Mouse (Mus musculus): ENCODE measurements around the gene Ankrd35. TPM values are rescaled to one million over a fixed set of nuclear protein-coding genes. Genes with fewer than 3 reads are reported as not detected.

The Ankrd35 gene
- polyA plus RNA-seq (2014; fragmentation: Nextera tagmentation; extraction: Ambion mirVana): 0.25 and 0.40 TPM in 2 replicates

DNA sequence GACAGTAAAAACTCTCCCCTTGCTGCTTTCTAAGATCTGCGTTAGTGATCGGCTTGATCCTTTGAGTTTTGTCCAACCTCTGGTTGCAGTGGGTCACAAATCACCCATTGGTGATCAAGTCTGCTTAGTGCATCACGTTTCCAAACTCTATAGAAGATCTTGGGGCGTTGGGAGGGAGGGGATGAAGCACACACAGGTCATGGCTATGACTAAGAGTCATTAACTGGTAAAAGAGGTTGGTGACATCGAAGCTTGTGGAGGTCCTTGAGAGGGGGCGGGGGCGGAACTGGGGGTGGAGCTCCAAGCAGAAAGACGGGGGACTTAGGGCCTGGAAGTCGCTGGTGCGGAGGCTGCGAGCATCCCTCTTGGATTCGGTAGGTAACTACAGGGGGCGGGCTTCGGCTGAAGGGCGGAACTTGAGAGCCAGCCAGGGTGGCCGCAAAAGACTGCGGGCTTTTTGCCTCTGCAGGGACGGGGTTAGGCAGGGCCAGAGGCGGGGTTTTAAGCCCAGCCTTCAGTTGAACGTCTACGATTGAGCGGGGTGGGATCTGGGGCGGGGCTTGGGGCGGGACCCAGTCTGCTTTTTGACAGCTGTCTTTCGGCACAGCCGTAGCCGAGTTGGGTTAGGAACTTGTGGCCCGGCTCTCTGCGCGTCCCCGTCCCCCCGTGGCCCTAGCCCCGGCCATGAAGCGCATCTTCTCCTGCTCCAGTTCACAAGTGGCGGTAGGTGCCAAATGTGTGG lies at the start of gene Ankrd35:
Ankrd35 (plus strand) TSS at position 405 of the 742 bp plus-strand sequence.
- ATAC-seq (ENCODE audit: low FRiP score) (peak; percentile 91), DNase-seq (ENCODE audit: low spot score) (peak; percentile 80)
- no peaks in the 10 kb centered on the region for H3K27me3 ChIP-seq (ENCODE audit: control insufficient read depth, insufficient read depth, low read length)
- WGBS: 6% methylated on average over 35 of the region's 35 CpGs
- H3K9me3 ChIP-seq (ENCODE audit: control insufficient read depth, low read length): no peaks in the 10 kb centered on the region
- H3K4me3 ChIP-seq (ENCODE audit: low read depth, low read length): peak within 1 kb of the TSS; percentile 27
- no peaks in the 10 kb centered on the region for H3K36me3 ChIP-seq (ENCODE audit: control insufficient read depth, insufficient read depth, low read length)
- 0 out of 2 replicates have a peak within 1 kb of the TSS, but pooled peaks have one; percentile 23 for H3K9ac ChIP-seq (ENCODE audit: low read depth, low read length)
- H3K27ac ChIP-seq (ENCODE audit: low read depth, low read length): no peak within 1 kb of the TSS
- peak within 1 kb of the TSS; percentile 67 for H3K4me2 ChIP-seq (replicated peaks; ENCODE audit: low read depth, low read length)
- H3K4me1 ChIP-seq (replicated peaks; ENCODE audit: control insufficient read depth, insufficient read depth, low read length): 0 out of 2 replicates have a peak, but pooled peaks cover 2% of the 10 kb centered on the region

DNA sequence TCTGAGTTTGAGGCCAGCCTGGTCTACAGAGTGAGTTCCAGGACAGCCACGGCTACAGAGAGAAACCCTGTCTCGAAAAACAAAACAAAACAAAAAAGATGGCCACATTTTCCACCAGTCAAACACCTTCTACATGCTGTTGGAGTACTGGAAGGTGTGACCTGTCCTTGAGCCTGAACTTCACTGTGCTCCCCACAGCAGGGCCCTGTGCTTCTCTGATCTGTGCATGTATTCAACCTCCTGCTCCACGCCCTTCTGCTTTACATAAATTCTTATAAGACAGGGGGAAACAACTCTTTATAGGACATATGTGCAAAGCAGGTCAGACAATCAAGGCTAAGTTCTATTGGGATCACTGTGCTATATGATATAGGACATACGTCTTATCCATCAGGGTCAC lies 46.7 kb upstream of the Ankrd35 start:
- Histone ChIP-seq H3K4me3 (ENCODE audit: low read depth, low read length) (no peak overlapping the region), H3K4me1 (replicated peaks; ENCODE audit: control insufficient read depth, insufficient read depth, low read length) (no peaks in the 10 kb centered on the region), H3K9ac (ENCODE audit: low read depth, low read length) (no peak overlapping the region), H3K36me3 (ENCODE audit: control insufficient read depth, insufficient read depth, low read length) (peaks cover 3% of the 10 kb centered on the region; the same call in 1 of the 2 replicates), H3K27ac (ENCODE audit: low read depth, low read length) (no peak overlapping the region), H3K27me3 (ENCODE audit: control insufficient read depth, insufficient read depth, low read length) (no peaks in the 10 kb centered on the region), H3K4me2 (replicated peaks; ENCODE audit: low read depth, low read length) (no peak overlapping the region), H3K9me3 (ENCODE audit: control insufficient read depth, low read length) (no peaks in the 10 kb centered on the region)
- WGBS: 93% methylated on average over 4 of the region's 4 CpGs
- DNase-seq (ENCODE audit: low spot score) (no peak), ATAC-seq (ENCODE audit: low FRiP score) (no peak)

- H3K9ac ChIP-seq (ENCODE audit: low read depth, low read length): peak within 1 kb of the TSS; percentile 79
- peaks cover 2% of the 10 kb centered on the region; the same call in 1 of the 2 replicates for H3K36me3 ChIP-seq (ENCODE audit: control insufficient read depth, insufficient read depth, low read length)
- ATAC-seq (ENCODE audit: low FRiP score) (peak; percentile 94), DNase-seq (ENCODE audit: low spot score) (peak; percentile 98)
- H3K4me3 ChIP-seq (ENCODE audit: low read depth, low read length): peak within 1 kb of the TSS; percentile 73
- H3K9me3 ChIP-seq (ENCODE audit: control insufficient read depth, low read length): no peaks in the 10 kb centered on the region
- no peaks in the 10 kb centered on the region; the same call in 1 of the 2 replicates for H3K4me1 ChIP-seq (replicated peaks; ENCODE audit: control insufficient read depth, insufficient read depth, low read length)
- no peaks in the 10 kb centered on the region for H3K27me3 ChIP-seq (ENCODE audit: control insufficient read depth, insufficient read depth, low read length)
- under 1% methylated on average over 48 of the region's 48 CpGs for WGBS
- H3K27ac ChIP-seq (ENCODE audit: low read depth, low read length): peak within 1 kb of the TSS; percentile 56; the same call in 1 of the 2 replicates
- H3K4me2 ChIP-seq (replicated peaks; ENCODE audit: low read depth, low read length): peak within 1 kb of the TSS; percentile 78
Measured at GRCm38 (mm10) chr3:96629729-96630600, 40.0 kb upstream of the Ankrd35 start, which contains the start of gene Rbm8a. TSS of gene Rbm8a (plus strand) at chr3:96629933.

- no peaks in the 10 kb centered on the region; the same call in 1 of the 2 replicates for H3K4me1 ChIP-seq (replicated peaks; ENCODE audit: control insufficient read depth, insufficient read depth, low read length)
- H3K4me3 ChIP-seq (ENCODE audit: low read depth, low read length): no peak overlapping the region
- H3K4me2 ChIP-seq (replicated peaks; ENCODE audit: low read depth, low read length): no peak overlapping the region
- no peaks in the 10 kb centered on the region for H3K9me3 ChIP-seq (ENCODE audit: control insufficient read depth, low read length)
- H3K36me3 ChIP-seq (ENCODE audit: control insufficient read depth, insufficient read depth, low read length): peaks cover 2% of the 10 kb centered on the region; the same call in 1 of the 2 replicates
- ATAC-seq (ENCODE audit: low FRiP score) (no peak), DNase-seq (ENCODE audit: low spot score) (no peak)
- no peaks in the 10 kb centered on the region for H3K27me3 ChIP-seq (ENCODE audit: control insufficient read depth, insufficient read depth, low read length)
- H3K9ac ChIP-seq (ENCODE audit: low read depth, low read length): no peak overlapping the region
- H3K27ac ChIP-seq (ENCODE audit: low read depth, low read length): no peak overlapping the region
Measured at GRCm38 (mm10) chr3:96632058-96632457, 37.9 kb upstream of the Ankrd35 start.

- Histone ChIP-seq H3K4me1 (replicated peaks; ENCODE audit: control insufficient read depth, insufficient read depth, low read length) (no peaks in the 10 kb centered on the region; the same call in 1 of the 2 replicates), H3K4me3 (ENCODE audit: low read depth, low read length) (no peak overlapping the region), H3K9ac (ENCODE audit: low read depth, low read length) (no peak overlapping the region), H3K27ac (ENCODE audit: low read depth, low read length) (no peak overlapping the region), H3K9me3 (ENCODE audit: control insufficient read depth, low read length) (no peaks in the 10 kb centered on the region), H3K27me3 (ENCODE audit: control insufficient read depth, insufficient read depth, low read length) (no peaks in the 10 kb centered on the region), H3K36me3 (ENCODE audit: control insufficient read depth, insufficient read depth, low read length) (peaks cover 2% of the 10 kb centered on the region; the same call in 1 of the 2 replicates), H3K4me2 (replicated peaks; ENCODE audit: low read depth, low read length) (no peak overlapping the region)
- DNase-seq (ENCODE audit: low spot score) (no peak), ATAC-seq (ENCODE audit: low FRiP score) (no peak)
- 79% methylated on average over 1 of the region's 1 CpGs for WGBS
Measured at GRCm38 (mm10) chr3:96634015-96634414, 35.9 kb upstream of the Ankrd35 start.

DNA sequence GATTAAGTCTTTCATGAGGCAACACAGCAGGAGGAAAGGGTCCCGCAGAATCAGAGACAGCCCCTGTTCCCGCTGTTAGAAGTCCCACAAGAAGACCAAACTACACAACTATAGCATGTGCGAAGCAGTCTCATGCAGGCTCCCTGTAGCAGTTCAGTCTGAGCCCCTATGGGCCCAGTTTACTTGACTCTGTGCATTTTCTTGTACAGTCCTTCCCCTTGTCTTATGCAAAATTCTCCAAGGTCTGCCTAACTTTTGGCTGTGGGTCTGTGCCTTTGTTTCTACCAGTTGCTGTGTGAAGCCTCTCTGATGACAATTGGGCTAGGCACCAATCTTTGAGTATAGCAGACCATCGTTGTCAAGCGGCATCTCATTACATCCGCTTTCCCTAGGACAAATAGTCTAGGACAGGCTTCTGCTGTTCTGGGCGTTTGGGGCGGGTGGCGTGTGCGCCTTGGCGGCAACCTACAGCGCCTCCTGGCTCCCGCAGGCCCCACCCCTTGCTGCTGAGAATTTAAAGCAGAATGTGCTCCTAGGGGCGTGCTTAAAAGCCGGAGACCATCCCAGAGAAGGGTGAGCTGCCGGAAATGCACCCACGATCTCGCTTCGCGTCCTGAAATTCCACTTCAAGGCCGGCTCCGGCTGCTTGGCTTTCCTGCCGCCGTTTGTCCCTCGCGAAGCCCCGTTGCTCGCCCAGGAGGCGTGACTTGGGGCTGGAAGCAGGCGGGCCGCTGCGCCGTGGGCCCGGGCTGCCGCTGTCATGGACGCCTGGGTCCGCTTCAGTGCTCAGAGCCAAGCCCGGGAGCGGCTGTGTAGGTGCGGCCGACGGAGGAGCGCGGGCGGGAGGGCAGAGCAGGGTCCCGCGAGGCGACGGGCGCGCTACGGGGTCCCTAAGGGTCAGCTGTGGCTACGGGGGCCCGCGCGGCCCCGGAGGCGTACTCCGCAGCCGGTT lies 34.7 kb upstream of the Ankrd35 start, which contains the start of the genes Pex11b and Gm42957:
Pex11b (plus strand) TSS at position 449 of the 952 bp plus-strand sequence.
Gm42957 (plus strand) TSS at position 547 of the 952 bp plus-strand sequence.
- Histone ChIP-seq H3K4me1 (replicated peaks; ENCODE audit: control insufficient read depth, insufficient read depth, low read length) (no peaks in the 10 kb centered on the region; the same call in 1 of the 2 replicates), H3K4me3 (ENCODE audit: low read depth, low read length) (peak within 1 kb of the TSS; percentile 90), H3K9ac (ENCODE audit: low read depth, low read length) (peak within 1 kb of the TSS; percentile 98), H3K9me3 (ENCODE audit: control insufficient read depth, low read length) (no peaks in the 10 kb centered on the region), H3K27me3 (ENCODE audit: control insufficient read depth, insufficient read depth, low read length) (no peaks in the 10 kb centered on the region), H3K36me3 (ENCODE audit: control insufficient read depth, insufficient read depth, low read length) (peaks cover 2% of the 10 kb centered on the region; the same call in 1 of the 2 replicates), H3K27ac (ENCODE audit: low read depth, low read length) (peak within 1 kb of the TSS; percentile 80), H3K4me2 (replicated peaks; ENCODE audit: low read depth, low read length) (peak within 1 kb of the TSS; percentile 93)
- DNase-seq (ENCODE audit: low spot score) (peak; percentile 83), ATAC-seq (ENCODE audit: low FRiP score) (peak; percentile 88)
- 2% methylated on average over 59 of the region's 60 CpGs for WGBS

- Histone ChIP-seq H3K9me3 (ENCODE audit: control insufficient read depth, low read length) (no peaks in the 10 kb centered on the region), H3K27me3 (ENCODE audit: control insufficient read depth, insufficient read depth, low read length) (no peaks in the 10 kb centered on the region), H3K36me3 (ENCODE audit: control insufficient read depth, insufficient read depth, low read length) (peaks cover under 1% of the 10 kb centered on the region; the same call in 1 of the 2 replicates), H3K27ac (ENCODE audit: low read depth, low read length) (peak overlapping the region; percentile 80), H3K4me2 (replicated peaks; ENCODE audit: low read depth, low read length) (peak overlapping the region; percentile 93), H3K9ac (ENCODE audit: low read depth, low read length) (peak overlapping the region; percentile 98), H3K4me1 (replicated peaks; ENCODE audit: control insufficient read depth, insufficient read depth, low read length) (no peaks in the 10 kb centered on the region; the same call in 1 of the 2 replicates), H3K4me3 (ENCODE audit: low read depth, low read length) (peak overlapping the region; percentile 90)
- WGBS: 12% methylated on average over 15 of the region's 15 CpGs
- DNase-seq (ENCODE audit: low spot score) (no peak), ATAC-seq (ENCODE audit: low FRiP score) (no peak)
Measured at GRCm38 (mm10) chr3:96635906-96636305, 34.0 kb upstream of the Ankrd35 start.

Measured in hindbrain, embryonic 11.5 days (tissue).